Mouse (Mus musculus) liver, embryonic 14.5 days (tissue): ENCODE measurements around the gene Ttbk1.

ENCODE experiments used
- CTCF ChIP-seq: IDR thresholded peaks from 2 replicates; pipeline ENCODE4 v1.5.1; 2016; ENCODE audit warnings: antibody characterized with exemption, low read depth, control low read depth
- EP300 ChIP-seq: IDR thresholded peaks from 2 replicates; pipeline ENCODE4 v1.6.1; 2016; ENCODE audit warnings: antibody characterized with exemption, low read depth

GRCm38 (mm10) chr17:46476601-46477000 lies 10.9 kb downstream of the Ttbk1 start:
- TF ChIP-seq CTCF (no peak), EP300 (no peak)
